24 mouse cellular contexts compared by ENCODE assay signal in the genomic region with DNA sequence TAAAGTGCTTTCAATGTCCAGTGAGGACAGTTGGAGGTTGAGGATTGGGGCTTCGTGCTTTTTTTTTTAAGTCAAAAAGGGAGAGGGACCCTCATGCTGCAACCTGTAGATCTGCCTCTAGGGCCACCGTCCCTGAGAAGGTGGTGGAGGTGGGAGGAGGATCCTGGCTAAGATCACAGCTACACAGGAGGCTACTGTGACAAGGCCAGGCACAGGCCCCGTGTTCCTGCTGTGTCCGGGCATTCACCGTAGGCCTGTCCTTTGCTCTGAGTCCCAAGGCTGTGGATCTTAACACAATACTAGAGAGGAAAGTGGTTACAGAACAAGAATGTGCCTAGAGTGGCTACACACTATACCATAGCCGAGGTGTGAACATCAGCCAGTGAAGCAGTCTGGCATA. TPM values are rescaled to one million over a fixed set of nuclear protein-coding genes. Genes with fewer than 3 reads are reported as not detected.
"Had no signal": no experiment of that assay in that cellular context is flagged by ENCODE, and none has a peak within 500 bp of the region (broad histone marks: within the 10 kb centered on the region; RNA-seq: fewer than 3 reads in every experiment).

No protein-coding gene starts in this region.

- H3K27me3 ChIP-seq: hindbrain, embryonic 12.5 days; intestine, embryonic 15.5 days; limb, embryonic 13.5 days; limb, embryonic 15.5 days; liver, embryonic 12.5 days had no signal

- DNase-seq: gastrocnemius, adult 2 months; gastrocnemius, postnatal 10 days; gastrocnemius, postnatal 25 days; heart, postnatal 10 days; heart, postnatal 4 days; kidney, adult 18-20 months; kidney, adult 8-10 months; kidney, postnatal 10 days; kidney, postnatal 25 days; kidney, postnatal 4 days had no signal

- H3K4me1 ChIP-seq: intestine, embryonic 15.5 days; liver, embryonic 12.5 days had no signal

- ATAC-seq: hindbrain, embryonic 16.5 days; inflammation-experienced regulatory T-cells, adult 6 months; intestine, embryonic 15.5 days; intestine, postnatal 0 days; liver, embryonic 12.5 days had no signal

- H3K27ac ChIP-seq: gastrocnemius, adult 2 months; hindbrain, embryonic 12.5 days; hindbrain, embryonic 14.5 days; intestine, embryonic 15.5 days; layer of hippocampus, adult 2 months; left cerebral cortex, adult 2 months; limb, embryonic 13.5 days; limb, embryonic 15.5 days; liver, embryonic 12.5 days; liver, embryonic 14.5 days had no signal

- H3K4me2 ChIP-seq: heart, embryonic 12.5 days; hindbrain, embryonic 12.5 days; hindbrain, embryonic 14.5 days; intestine, embryonic 15.5 days; limb, embryonic 13.5 days; limb, embryonic 15.5 days; liver, embryonic 12.5 days had no signal

- H3K9ac ChIP-seq: heart, embryonic 12.5 days; hindbrain, embryonic 12.5 days; hindbrain, embryonic 14.5 days; intestine, embryonic 15.5 days; limb, embryonic 13.5 days; limb, embryonic 15.5 days; liver, embryonic 12.5 days; liver, embryonic 14.5 days had no signal

- H3K4me3 ChIP-seq: gastrocnemius, adult 2 months; heart, embryonic 12.5 days; hindbrain, embryonic 10.5 days; hindbrain, embryonic 12.5 days; intestine, embryonic 15.5 days; layer of hippocampus, adult 2 months; left cerebral cortex, adult 2 months; limb, embryonic 13.5 days; limb, embryonic 15.5 days; liver, embryonic 12.5 days had no signal

- H3K36me3 ChIP-seq: heart, embryonic 12.5 days; hindbrain, embryonic 10.5 days; hindbrain, embryonic 12.5 days; intestine, embryonic 15.5 days; limb, embryonic 13.5 days; limb, embryonic 15.5 days; liver, embryonic 12.5 days had no signal

- H3K9me3 ChIP-seq: heart, embryonic 12.5 days; hindbrain, embryonic 10.5 days; hindbrain, embryonic 12.5 days; intestine, embryonic 15.5 days; limb, embryonic 13.5 days; limb, embryonic 15.5 days; liver, embryonic 12.5 days had no signal

RNA-seq across cellular contexts. Expression of a gene that starts 7.3 kb away (rescaled TPM):
- polyA plus RNA-seq: inflammation-experienced regulatory T-cells, adult 6 months; intestine, embryonic 15.5 days; intestine, postnatal 0 days; liver, embryonic 12.5 days had no signal
